Mouse (Mus musculus): ENCODE measurements at regions not wholly inside any gene's neighbourhood (a gene's known extent, or its start where the extent isn't known, plus 50 kb on each side); places are given as distances from the start of the nearest gene placed in this dataset.

- H3K4me1 ChIP-seq (ENCODE audit: control insufficient read depth, insufficient read depth, low read length), result no peaks in the 10 kb centered on the region
- H3K27ac ChIP-seq (ENCODE audit: insufficient read depth, low read length), result no peak overlapping the region
- 100% methylated on average over 1 of the region's 1 CpGs for WGBS
- H3K27me3 ChIP-seq (ENCODE audit: control insufficient read depth, insufficient read depth, low read length), result no peaks in the 10 kb centered on the region
- TF ChIP-seq POLR2A (IDR thresholded peaks at IDR 0.05; ENCODE audit: borderline replicate concordance, insufficient read depth, low read length) (no peak), CTCF (IDR thresholded peaks at IDR 0.05; ENCODE audit: borderline replicate concordance, insufficient read depth, low read depth, low read length) (no peak)
- DNase-seq, result no peak
- H3K4me3 ChIP-seq (replicated peaks; ENCODE audit: insufficient read depth, low read depth, low read length), result no peak overlapping the region
Observed at GRCm38 (mm10) chr13:102570286-102570685, 123.1 kb upstream of the Cd180 start.

GRCm38 (mm10) chr13:102573286-102573921 is 120.0 kb upstream of the Cd180 start:
- Histone ChIP-seq H3K27ac (ENCODE audit: insufficient read depth, low read length) (peak overlapping the region; percentile 39; the same call in 1 of the 2 replicates), H3K4me1 (ENCODE audit: control insufficient read depth, insufficient read depth, low read length) (no peaks in the 10 kb centered on the region), H3K4me3 (replicated peaks; ENCODE audit: insufficient read depth, low read depth, low read length) (no peak overlapping the region), H3K27me3 (ENCODE audit: control insufficient read depth, insufficient read depth, low read length) (no peaks in the 10 kb centered on the region)
- peak; percentile 28 to 63 for DNase-seq
- 46% methylated on average over 5 of the region's 5 CpGs for WGBS
- TF ChIP-seq POLR2A (IDR thresholded peaks at IDR 0.05; ENCODE audit: borderline replicate concordance, insufficient read depth, low read length), result no peak
- TF ChIP-seq CTCF (IDR thresholded peaks at IDR 0.05; ENCODE audit: borderline replicate concordance, insufficient read depth, low read depth, low read length), result no peak

GRCm38 (mm10) chr13:102576871-102577662 is 116.3 kb upstream of the Cd180 start:
- H3K27me3 ChIP-seq (ENCODE audit: control insufficient read depth, insufficient read depth, low read length), result no peaks in the 10 kb centered on the region
- TF ChIP-seq POLR2A (IDR thresholded peaks at IDR 0.05; ENCODE audit: borderline replicate concordance, insufficient read depth, low read length), result no peak
- TF ChIP-seq CTCF (IDR thresholded peaks at IDR 0.05; ENCODE audit: borderline replicate concordance, insufficient read depth, low read depth, low read length), result no peak
- no peaks in the 10 kb centered on the region for H3K4me1 ChIP-seq (ENCODE audit: control insufficient read depth, insufficient read depth, low read length)
- H3K27ac ChIP-seq (ENCODE audit: insufficient read depth, low read length), result no peak overlapping the region
- H3K4me3 ChIP-seq (replicated peaks; ENCODE audit: insufficient read depth, low read depth, low read length), result no peak overlapping the region
- WGBS, result 69% methylated on average over 7 of the region's 7 CpGs
- DNase-seq, result no peak

- no peak overlapping the region for H3K4me3 ChIP-seq (replicated peaks; ENCODE audit: insufficient read depth, low read depth, low read length)
- DNase-seq, result no peak
- H3K27ac ChIP-seq (ENCODE audit: insufficient read depth, low read length), result no peak overlapping the region
- 31% methylated on average over 2 of the region's 2 CpGs for WGBS
- H3K4me1 ChIP-seq (ENCODE audit: control insufficient read depth, insufficient read depth, low read length), result no peaks in the 10 kb centered on the region
- TF ChIP-seq CTCF (IDR thresholded peaks at IDR 0.05; ENCODE audit: borderline replicate concordance, insufficient read depth, low read depth, low read length) (no peak), POLR2A (IDR thresholded peaks at IDR 0.05; ENCODE audit: borderline replicate concordance, insufficient read depth, low read length) (no peak)
- H3K27me3 ChIP-seq (ENCODE audit: control insufficient read depth, insufficient read depth, low read length), result no peaks in the 10 kb centered on the region
Observed at GRCm38 (mm10) chr13:102578811-102579210, 114.5 kb upstream of the Cd180 start.

GRCm38 (mm10) chr13:102579638-102580037 is 113.7 kb upstream of the Cd180 start:
- 96% methylated on average over 3 of the region's 3 CpGs for WGBS
- TF ChIP-seq CTCF (IDR thresholded peaks at IDR 0.05; ENCODE audit: borderline replicate concordance, insufficient read depth, low read depth, low read length), result no peak
- no peak for TF ChIP-seq POLR2A (IDR thresholded peaks at IDR 0.05; ENCODE audit: borderline replicate concordance, insufficient read depth, low read length)
- no peak for DNase-seq
- Histone ChIP-seq H3K27ac (ENCODE audit: insufficient read depth, low read length) (no peak overlapping the region), H3K4me1 (ENCODE audit: control insufficient read depth, insufficient read depth, low read length) (no peaks in the 10 kb centered on the region), H3K4me3 (replicated peaks; ENCODE audit: insufficient read depth, low read depth, low read length) (no peak overlapping the region), H3K27me3 (ENCODE audit: control insufficient read depth, insufficient read depth, low read length) (no peaks in the 10 kb centered on the region)

- no peaks in the 10 kb centered on the region for H3K27me3 ChIP-seq (ENCODE audit: control insufficient read depth, insufficient read depth, low read length)
- 48% methylated on average over 12 of the region's 12 CpGs for WGBS
- TF ChIP-seq POLR2A (IDR thresholded peaks at IDR 0.05; ENCODE audit: borderline replicate concordance, insufficient read depth, low read length) (no peak), CTCF (IDR thresholded peaks at IDR 0.05; ENCODE audit: borderline replicate concordance, insufficient read depth, low read depth, low read length) (no peak)
- no peak overlapping the region for H3K4me3 ChIP-seq (replicated peaks; ENCODE audit: insufficient read depth, low read depth, low read length)
- no peak for DNase-seq
- no peaks in the 10 kb centered on the region for H3K4me1 ChIP-seq (ENCODE audit: control insufficient read depth, insufficient read depth, low read length)
- no peak overlapping the region for H3K27ac ChIP-seq (ENCODE audit: insufficient read depth, low read length)
Observed at GRCm38 (mm10) chr13:102583984-102584645, 109.2 kb upstream of the Cd180 start.

GRCm38 (mm10) chr13:102586215-102586614 is 107.1 kb upstream of the Cd180 start:
- H3K4me1 ChIP-seq (ENCODE audit: control insufficient read depth, insufficient read depth, low read length), result no peaks in the 10 kb centered on the region
- H3K4me3 ChIP-seq (replicated peaks; ENCODE audit: insufficient read depth, low read depth, low read length), result no peak overlapping the region
- H3K27me3 ChIP-seq (ENCODE audit: control insufficient read depth, insufficient read depth, low read length), result no peaks in the 10 kb centered on the region; the same call in 1 of the 2 replicates
- H3K27ac ChIP-seq (ENCODE audit: insufficient read depth, low read length), result no peak overlapping the region
- no peak for DNase-seq
- 19% methylated on average over 6 of the region's 6 CpGs for WGBS
- TF ChIP-seq POLR2A (IDR thresholded peaks at IDR 0.05; ENCODE audit: borderline replicate concordance, insufficient read depth, low read length), result no peak
- TF ChIP-seq CTCF (IDR thresholded peaks at IDR 0.05; ENCODE audit: borderline replicate concordance, insufficient read depth, low read depth, low read length), result no peak

Data from cerebellum, adult 2 months (tissue).